Mouse (Mus musculus): ENCODE results near the gene Stk39. TPM values are rescaled to one million over a fixed set of nuclear protein-coding genes. Genes with fewer than 3 reads are reported as not detected.

Stk39 gene
- polyA plus RNA-seq, 1 experiment from 2014 or later: 29.0 TPM

GRCm38 (mm10) chr2:68298356-68298755 lies 173.7 kb downstream of the Stk39 start:
- no peak overlapping the region for H3K9ac ChIP-seq (ENCODE audit: low read depth, low read length)
- WGBS: 96% methylated on average over 3 of the region's 3 CpGs
- H3K4me3 ChIP-seq (replicated peaks; ENCODE audit: low read depth, low read length): no peak overlapping the region
- H3K9me3 ChIP-seq (replicated peaks; ENCODE audit: low read length): no peaks in the 10 kb centered on the region
- no peak overlapping the region for H3K4me2 ChIP-seq (ENCODE audit: low read length)
- no peak for TF ChIP-seq CTCF (IDR thresholded peaks at IDR 0.05; ENCODE audit: low read depth)
- no peak for ATAC-seq (replicated peaks; ENCODE audit: low FRiP score, low read depth)
- H3K36me3 ChIP-seq (ENCODE audit: insufficient read depth, low read length): peaks cover 6% of the 10 kb centered on the region; the same call in 1 of the 2 replicates
- DNase-seq (ENCODE audit: low spot score): no peak
- H3K27me3 ChIP-seq (ENCODE audit: insufficient read depth, low read length): no peaks in the 10 kb centered on the region
- H3K27ac ChIP-seq: no peak overlapping the region
- H3K4me1 ChIP-seq (replicated peaks; ENCODE audit: insufficient read depth, low read length): no peaks in the 10 kb centered on the region

- TF ChIP-seq CTCF (IDR thresholded peaks at IDR 0.05; ENCODE audit: low read depth): no peak
- ATAC-seq (replicated peaks; ENCODE audit: low FRiP score, low read depth): no peak
Measured at GRCm38 (mm10) chr2:68297955-68298354, 174.1 kb downstream of the Stk39 start.

GRCm38 (mm10) chr2:68296743-68297142 lies 175.3 kb downstream of the Stk39 start:
- no peak overlapping the region for H3K4me2 ChIP-seq (ENCODE audit: low read length)
- H3K36me3 ChIP-seq (ENCODE audit: insufficient read depth, low read length): peaks cover 6% of the 10 kb centered on the region; the same call in 1 of the 2 replicates
- no peak overlapping the region for H3K9ac ChIP-seq (ENCODE audit: low read depth, low read length)
- no peaks in the 10 kb centered on the region for H3K4me1 ChIP-seq (replicated peaks; ENCODE audit: insufficient read depth, low read length)
- H3K4me3 ChIP-seq (replicated peaks; ENCODE audit: low read depth, low read length): no peak overlapping the region
- ATAC-seq (replicated peaks; ENCODE audit: low FRiP score, low read depth): no peak
- no peaks in the 10 kb centered on the region for H3K27me3 ChIP-seq (ENCODE audit: insufficient read depth, low read length)
- H3K27ac ChIP-seq: no peak overlapping the region
- no peaks in the 10 kb centered on the region for H3K9me3 ChIP-seq (replicated peaks; ENCODE audit: low read length)
- TF ChIP-seq CTCF (IDR thresholded peaks at IDR 0.05; ENCODE audit: low read depth): no peak
- no peak for DNase-seq (ENCODE audit: low spot score)
- 77% methylated on average over 2 of the region's 2 CpGs for WGBS

More at GRCm38 (mm10) chr2:68297955-68298354, 174.1 kb downstream of the Stk39 start:
- Histone ChIP-seq H3K9me3 (replicated peaks; ENCODE audit: low read length) (no peaks in the 10 kb centered on the region), H3K27ac (no peak overlapping the region), H3K4me2 (ENCODE audit: low read length) (no peak overlapping the region), H3K4me3 (replicated peaks; ENCODE audit: low read depth, low read length) (no peak overlapping the region), H3K36me3 (ENCODE audit: insufficient read depth, low read length) (peaks cover 6% of the 10 kb centered on the region; the same call in 1 of the 2 replicates), H3K4me1 (replicated peaks; ENCODE audit: insufficient read depth, low read length) (no peaks in the 10 kb centered on the region), H3K27me3 (ENCODE audit: insufficient read depth, low read length) (no peaks in the 10 kb centered on the region), H3K9ac (ENCODE audit: low read depth, low read length) (no peak overlapping the region)
- WGBS: 97% methylated on average over 2 of the region's 2 CpGs
- no peak for DNase-seq (ENCODE audit: low spot score)

GRCm38 (mm10) chr2:68292539-68293320 lies 179.3 kb downstream of the Stk39 start:
- no peaks in the 10 kb centered on the region for H3K9me3 ChIP-seq (replicated peaks; ENCODE audit: low read length)
- 0 out of 2 replicates have a peak overlapping the region, but pooled peaks have one; percentile 5 for H3K4me2 ChIP-seq (ENCODE audit: low read length)

GRCm38 (mm10) chr2:68291895-68292294 lies 180.2 kb downstream of the Stk39 start:
- no peaks in the 10 kb centered on the region for H3K27me3 ChIP-seq (ENCODE audit: insufficient read depth, low read length)
- 47% methylated on average over 5 of the region's 5 CpGs for WGBS
- H3K36me3 ChIP-seq (ENCODE audit: insufficient read depth, low read length): no peaks in the 10 kb centered on the region
- no peaks in the 10 kb centered on the region for H3K9me3 ChIP-seq (replicated peaks; ENCODE audit: low read length)
- H3K4me2 ChIP-seq (ENCODE audit: low read length): no peak overlapping the region
- no peak for ATAC-seq (replicated peaks; ENCODE audit: low FRiP score, low read depth)
- no peak overlapping the region for H3K4me3 ChIP-seq (replicated peaks; ENCODE audit: low read depth, low read length)
- no peak for DNase-seq (ENCODE audit: low spot score)
- no peak overlapping the region for H3K9ac ChIP-seq (ENCODE audit: low read depth, low read length)
- no peak overlapping the region for H3K27ac ChIP-seq
- TF ChIP-seq CTCF (IDR thresholded peaks at IDR 0.05; ENCODE audit: low read depth): no peak
- no peaks in the 10 kb centered on the region for H3K4me1 ChIP-seq (replicated peaks; ENCODE audit: insufficient read depth, low read length)

More at GRCm38 (mm10) chr2:68292539-68293320, 179.3 kb downstream of the Stk39 start:
- Histone ChIP-seq H3K9ac (ENCODE audit: low read depth, low read length) (no peak overlapping the region), H3K4me3 (replicated peaks; ENCODE audit: low read depth, low read length) (no peak overlapping the region), H3K4me1 (replicated peaks; ENCODE audit: insufficient read depth, low read length) (no peaks in the 10 kb centered on the region), H3K36me3 (ENCODE audit: insufficient read depth, low read length) (no peaks in the 10 kb centered on the region), H3K27me3 (ENCODE audit: insufficient read depth, low read length) (no peaks in the 10 kb centered on the region), H3K27ac (no peak overlapping the region)
- WGBS: 47% methylated on average over 16 of the region's 16 CpGs
- ATAC-seq (replicated peaks; ENCODE audit: low FRiP score, low read depth) (no peak), DNase-seq (ENCODE audit: low spot score) (peak; percentile 83)
- no peak for TF ChIP-seq CTCF (IDR thresholded peaks at IDR 0.05; ENCODE audit: low read depth)

- 49% methylated on average over 4 of the region's 4 CpGs for WGBS
- no peak for TF ChIP-seq CTCF (IDR thresholded peaks at IDR 0.05; ENCODE audit: low read depth)
Measured at GRCm38 (mm10) chr2:68289961-68290360, 182.1 kb downstream of the Stk39 start.

More at GRCm38 (mm10) chr2:68289961-68290360, 182.1 kb downstream of the Stk39 start:
- no peak overlapping the region for H3K4me2 ChIP-seq (ENCODE audit: low read length)
- H3K4me1 ChIP-seq (replicated peaks; ENCODE audit: insufficient read depth, low read length): no peaks in the 10 kb centered on the region
- no peak overlapping the region for H3K4me3 ChIP-seq (replicated peaks; ENCODE audit: low read depth, low read length)
- DNase-seq (ENCODE audit: low spot score) (no peak), ATAC-seq (replicated peaks; ENCODE audit: low FRiP score, low read depth) (no peak)
- H3K27me3 ChIP-seq (ENCODE audit: insufficient read depth, low read length): no peaks in the 10 kb centered on the region
- H3K27ac ChIP-seq: no peak overlapping the region
- no peaks in the 10 kb centered on the region for H3K9me3 ChIP-seq (replicated peaks; ENCODE audit: low read length)
- no peaks in the 10 kb centered on the region for H3K36me3 ChIP-seq (ENCODE audit: insufficient read depth, low read length)
- H3K9ac ChIP-seq (ENCODE audit: low read depth, low read length): no peak overlapping the region

Data from kidney, postnatal 0 days (tissue).